8 mouse cellular contexts compared by ENCODE assay signal in genomic region chr7:101969694-101970428, GRCm38 (mm10). TPM values are rescaled to one million over a fixed set of nuclear protein-coding genes. Genes with fewer than 3 reads are reported as not detected.
A peak's percentile ranks its signal among the peaks of the same experiment; 100 is the strongest.
DNase-seq lines count a peak whose midpoint lies in the region; ATAC-seq and TF ChIP-seq lines count a peak whose summit lies in the region.

No protein-coding gene starts in this region.

- peak; percentile 68 for TF ChIP-seq POLR2A in embryonic fibroblast, embryonic 13.5 days (IDR thresholded peaks at IDR 0.05; ENCODE audit: low read depth, low read length)

- H3K4me3 ChIP-seq in embryonic fibroblast, embryonic 13.5 days (ENCODE audit: insufficient read depth, low read length) = peak overlapping the region; percentile 68
- peak overlapping the region; percentile 84 for H3K4me3 ChIP-seq in heart, embryonic 10.5 days
- peak overlapping the region; percentile 54 for H3K4me3 ChIP-seq in kidney, embryonic 15.5 days (replicated peaks)

- H3K27ac ChIP-seq in embryonic fibroblast, embryonic 13.5 days (ENCODE audit: insufficient read depth, low read length) = peak overlapping the region; percentile 99
- peak overlapping the region; percentile 96 for H3K27ac ChIP-seq in heart, embryonic 10.5 days
- peak overlapping the region; percentile 96 for H3K27ac ChIP-seq in kidney, embryonic 15.5 days

- peak; percentile 96 for ATAC-seq in kidney, embryonic 15.5 days (replicated peaks; ENCODE audit: low FRiP score)

- TF ChIP-seq CTCF in embryonic fibroblast, embryonic 13.5 days (IDR thresholded peaks at IDR 0.05; ENCODE audit: borderline replicate concordance, insufficient read depth, low read length) = no peak

- H3K4me1 ChIP-seq in embryonic fibroblast, embryonic 13.5 days (ENCODE audit: control insufficient read depth, insufficient read depth, low read length) = peaks cover 22% of the 10 kb centered on the region
- H3K4me1 ChIP-seq in heart, embryonic 10.5 days = peaks cover 61% of the 10 kb centered on the region
- peaks cover 60% of the 10 kb centered on the region for H3K4me1 ChIP-seq in kidney, embryonic 15.5 days

- H3K27me3 ChIP-seq in heart, embryonic 10.5 days (ENCODE audit: insufficient read depth, poor library complexity, severe bottlenecking) = no peaks in the 10 kb centered on the region
- no peaks in the 10 kb centered on the region for H3K27me3 ChIP-seq in kidney, embryonic 15.5 days

- WGBS in heart, embryonic 10.5 days = under 1% methylated on average over 53 of the region's 53 CpGs
- under 1% methylated on average over 51 of the region's 53 CpGs for WGBS in kidney, embryonic 15.5 days

- H3K4me2 ChIP-seq in kidney, embryonic 15.5 days = peak overlapping the region; percentile 84

- H3K9me3 ChIP-seq in heart, embryonic 10.5 days = no peaks in the 10 kb centered on the region
- no peaks in the 10 kb centered on the region for H3K9me3 ChIP-seq in kidney, embryonic 15.5 days (replicated peaks)

- no peaks in the 10 kb centered on the region for H3K36me3 ChIP-seq in heart, embryonic 10.5 days
- no peaks in the 10 kb centered on the region for H3K36me3 ChIP-seq in kidney, embryonic 15.5 days

- peak; percentile 83 to 87 for DNase-seq in B cell, adult 2 months
- DNase-seq in brain, adult 2 months (ENCODE audit: low read depth, low spot score) = peak; percentile 91
- peak; percentile 91 for DNase-seq in heart, embryonic 10.5 days (ENCODE audit: low spot score)
- DNase-seq in liver = peak; percentile 83
- peak; percentile 30 to 63 for DNase-seq in monocyte, adult 2 months (ENCODE audit: low read depth in 1 of 2, low spot score in 2 of 2)
- peak; percentile 58 to 67 for DNase-seq in spleen, postnatal 14 days (ENCODE audit: low spot score in 2 of 2)

- peak overlapping the region; percentile 56 for H3K9ac ChIP-seq in kidney, embryonic 15.5 days

RNA-seq across cellular contexts. Expression of gene Numa1, which starts 36.0 kb away (rescaled TPM):
- 110 and 128 TPM in 2 replicates for polyA plus RNA-seq in embryonic fibroblast, embryonic 13.5 days (2011; ENCODE audit: insufficient read length, low read depth, missing spikeins)
- 58.6 and 59.5 TPM in 2 replicates for polyA plus RNA-seq in heart, embryonic 10.5 days (2016; fragmentation: Nextera tagmentation; extraction: Ambion mirVana)
- polyA plus RNA-seq in kidney, embryonic 15.5 days (2015; fragmentation: Nextera tagmentation; extraction: Ambion mirVana) = 70.1 and 73.5 TPM in 2 replicates

RNA-seq across cellular contexts. Expression of gene Lrrc51, which starts 36.2 kb away (rescaled TPM):
- 5.8 and 6.0 TPM in 2 replicates for polyA plus RNA-seq in embryonic fibroblast, embryonic 13.5 days (2011; ENCODE audit: insufficient read length, low read depth, missing spikeins)
- 7.6 and 9.4 TPM in 2 replicates for polyA plus RNA-seq in heart, embryonic 10.5 days (2016; fragmentation: Nextera tagmentation; extraction: Ambion mirVana)
- 9.2 and 9.9 TPM in 2 replicates for polyA plus RNA-seq in kidney, embryonic 15.5 days (2015; fragmentation: Nextera tagmentation; extraction: Ambion mirVana)

RNA-seq across cellular contexts. Expression of gene Il18bp, which starts 48.6 kb away (rescaled TPM):
- 4.1 and 6.3 TPM in 2 replicates for polyA plus RNA-seq in embryonic fibroblast, embryonic 13.5 days (2011; ENCODE audit: insufficient read length, low read depth, missing spikeins)
- polyA plus RNA-seq in heart, embryonic 10.5 days (2016; fragmentation: Nextera tagmentation; extraction: Ambion mirVana) = 2.4 and 2.5 TPM in 2 replicates
- polyA plus RNA-seq in kidney, embryonic 15.5 days (2015; fragmentation: Nextera tagmentation; extraction: Ambion mirVana) = 2.5 and 3.0 TPM in 2 replicates

Comparison
In these comparisons a context has a peak if more than half of its experiments do, and no peak if none do; other contexts are left out.
1. Peak in every context shown above with its lines: DNase-seq, ATAC-seq, H3K4me3 ChIP-seq and H3K27ac ChIP-seq.